Mouse (Mus musculus) lung, adult 2 months (tissue): Measurements from ENCODE around the gene Fgf5.

Experiments used
- CTCF ChIP-seq: fragments of 200-500 bp; IDR thresholded peaks from 2 replicates; pipeline ENCODE4 v1.5.1; 2011; ENCODE audit warnings: mild to moderate bottlenecking, low read length, control low read depth; ENCODE audit not compliant: insufficient read depth
- POLR2A ChIP-seq: fragments of 200-500 bp; IDR thresholded peaks from 2 replicates; pipeline ENCODE4 v1.6.1; 2011; ENCODE audit warnings: low read depth, mild to moderate bottlenecking, control low read depth, low read length, borderline replicate concordance; ENCODE audit errors: extremely low read depth

GRCm38 (mm10) chr5:98283696-98284478, 29.9 kb downstream of the Fgf5 start:
- TF ChIP-seq CTCF (no peak), POLR2A (no peak)
